Mouse (Mus musculus) c-Kit-positive CD71-positive TER-119-positive erythroid progenitor cells, embryonic 14.5 days (primary cell): Measurements from ENCODE around the gene Peli1.
"Not testable (repeated sequence)": the region's sequence is repeated elsewhere in the genome, so short reads cannot be mapped to it uniquely, and the experiment has no call there.

Experiments
- DNase-seq: peaks from one replicate; pipeline ENCODE4 v3.0.0-alpha.2; 2013; ENCODE audit warnings: low spot score

Peli1 gene

GRCm38 (mm10) chr11:21191821-21192220 is 100.7 kb downstream of the Peli1 start:
- DNase-seq, result not testable (repeated sequence)

- no peak for DNase-seq
These were observed 103.8 kb downstream of the Peli1 start for GRCm38 (mm10) chr11:21194851-21195250.
